Mouse (Mus musculus) stomach, embryonic 15.5 days (tissue): ENCODE measurements around the gene Ick. TPM values are rescaled to one million over a fixed set of nuclear protein-coding genes. Genes with fewer than 3 reads are reported as not detected.
A peak's percentile ranks its signal among the peaks of the same experiment; 100 is the strongest.
"Not testable (repeated sequence)": the region's sequence is repeated elsewhere in the genome, so short reads cannot be mapped to it uniquely, and the experiment has no call there.

ENCODE experiments used
- ATAC-seq: fragments of 200-750 bp; cut with Nextera tagmentation; 2 replicates; pipeline ENCODE4 v1.8.0; 2017; ENCODE audit warnings: low read depth, moderate number of reproducible peaks, moderate TSS enrichment; ENCODE audit not compliant: insufficient read depth, low FRiP score
- H3K27ac ChIP-seq: fragments of 300-500 bp; sonication (generic); 2 replicates; pipeline ENCODE4 v1.5.1; 2015; ENCODE audit warnings: mild to moderate bottlenecking, inconsistent platforms
- H3K27me3 ChIP-seq: fragments of 300-500 bp; sonication (generic); replicated peaks from 2 replicates; pipeline ENCODE4 v1.6.1; 2015; ENCODE audit warnings: inconsistent platforms
- H3K36me3 ChIP-seq: fragments of 300-500 bp; sonication (generic); 2 replicates; pipeline ENCODE4 v1.6.1; 2015; ENCODE audit warnings: inconsistent platforms
- H3K4me1 ChIP-seq: fragments of 300-500 bp; sonication (generic); 2 replicates; pipeline ENCODE4 v1.6.1; 2015; ENCODE audit warnings: inconsistent platforms
- H3K4me2 ChIP-seq: fragments of 300-500 bp; sonication (generic); 2 replicates; pipeline ENCODE4 v1.6.1; 2015; ENCODE audit warnings: mild to moderate bottlenecking, inconsistent platforms
- H3K4me3 ChIP-seq: fragments of 300-500 bp; sonication (generic); replicated peaks from 2 replicates; pipeline ENCODE4 v1.5.1; 2015; ENCODE audit warnings: inconsistent platforms
- H3K9ac ChIP-seq: fragments of 300-500 bp; sonication (generic); 2 replicates; pipeline ENCODE4 v1.6.1; 2015; ENCODE audit warnings: inconsistent platforms
- H3K9me3 ChIP-seq: fragments of 300-500 bp; sonication (generic); 2 replicates; pipeline ENCODE4 v1.6.1; 2016; ENCODE audit warnings: inconsistent platforms
- WGBS: fragments of 180-500 bp; shearing (Covaris S2); methylation state at CpG from one replicate; pipeline ENCODE4 v1.1.7; 2015; 5-methylcytosine and 5-hydroxymethylcytosine counted together
- polyA plus RNA-seq: library from polyadenylated mRNA; unstranded; fragments of >200 nt; fragmentation: Nextera tagmentation; extraction: Ambion mirVana; gene quantifications from 2 replicates; pipeline ENCODE4 v1.2.1, GENCODE M21; 2015

Ick gene
- polyA plus RNA-seq, 1 experiment from 2014 or later, result 20.8 TPM

DNA sequence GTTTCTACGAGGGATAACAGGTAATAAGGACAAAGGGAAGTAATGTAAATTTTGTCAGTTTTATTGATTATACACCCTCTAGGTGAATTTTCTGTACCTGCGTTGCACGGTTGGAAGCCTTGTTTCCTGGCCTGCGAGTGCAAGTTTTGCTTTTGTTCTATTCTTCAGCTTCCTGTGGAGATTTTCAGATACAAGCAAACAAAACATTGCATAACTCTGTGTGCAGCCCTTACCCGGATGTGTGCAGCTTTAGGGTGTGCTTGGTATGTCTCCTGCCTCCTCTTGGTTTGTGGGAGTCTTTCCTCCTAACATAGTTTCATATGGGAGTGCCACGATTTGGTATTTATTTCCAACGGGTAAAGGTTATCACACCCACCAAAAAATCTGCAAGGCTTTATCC lies 67.8 kb downstream of the Ick start:
- Histone ChIP-seq H3K27me3 (no peaks in the 10 kb centered on the region), H3K4me2 (peak overlapping the region; percentile 56), H3K4me3 (peak overlapping the region; percentile 59), H3K36me3 (no peaks in the 10 kb centered on the region), H3K4me1 (0 out of 2 replicates have a peak, but pooled peaks cover 8% of the 10 kb centered on the region), H3K27ac (peak overlapping the region; percentile 97), H3K9ac (no peak overlapping the region), H3K9me3 (no peaks in the 10 kb centered on the region)
- no peak for ATAC-seq
- 14% methylated on average over 7 of the region's 7 CpGs for WGBS

DNA sequence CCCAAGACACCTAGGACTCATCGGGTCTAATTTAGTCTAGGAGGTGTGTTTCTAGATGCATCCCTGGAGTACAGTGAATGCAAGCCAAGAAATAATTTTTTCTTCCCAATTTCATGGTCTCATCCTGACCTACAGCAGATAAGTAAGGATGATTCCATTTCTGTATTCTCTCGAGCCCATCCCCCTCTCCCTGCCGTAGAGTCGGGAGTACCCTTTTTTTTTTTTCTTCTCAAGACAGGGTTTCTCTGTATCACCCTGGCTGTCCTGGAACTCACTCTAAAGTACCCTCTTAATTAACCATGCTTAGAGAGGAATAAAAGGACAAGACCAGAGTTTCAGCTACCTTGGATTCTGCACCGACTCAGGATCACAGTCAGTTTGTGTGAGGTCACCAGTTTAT lies 69.2 kb downstream of the Ick start:
- ATAC-seq, result no peak
- no peak overlapping the region for H3K4me2 ChIP-seq
- H3K4me1 ChIP-seq, result 0 out of 2 replicates have a peak, but pooled peaks cover 8% of the 10 kb centered on the region
- H3K9me3 ChIP-seq, result no peaks in the 10 kb centered on the region
- H3K27ac ChIP-seq, result peak overlapping the region; percentile 54; the same call in 1 of the 2 replicates
- H3K36me3 ChIP-seq, result no peaks in the 10 kb centered on the region
- H3K27me3 ChIP-seq, result no peaks in the 10 kb centered on the region
- no peak overlapping the region for H3K4me3 ChIP-seq
- H3K9ac ChIP-seq, result no peak overlapping the region
- WGBS, result 79% methylated on average over 5 of the region's 5 CpGs

DNA sequence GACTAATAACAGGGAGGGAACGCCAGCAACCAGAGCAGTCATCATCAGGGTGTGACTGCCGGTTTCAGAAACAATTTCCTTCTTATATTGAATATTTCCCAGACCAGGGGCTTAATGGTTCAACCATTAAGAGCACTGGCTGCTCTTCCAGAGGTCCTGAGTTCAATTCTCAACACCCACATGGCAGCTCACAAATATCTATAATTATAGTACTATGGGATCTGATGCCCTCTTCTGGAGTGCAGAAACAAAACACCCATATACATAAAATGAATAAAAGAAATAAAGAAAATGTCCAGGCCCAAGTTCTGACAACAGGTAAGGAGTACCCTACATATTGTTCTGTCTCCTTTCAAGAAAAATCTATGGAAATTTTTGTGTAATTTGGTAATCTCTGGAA lies 70.1 kb downstream of the Ick start:
- no peak overlapping the region for H3K27ac ChIP-seq

DNA sequence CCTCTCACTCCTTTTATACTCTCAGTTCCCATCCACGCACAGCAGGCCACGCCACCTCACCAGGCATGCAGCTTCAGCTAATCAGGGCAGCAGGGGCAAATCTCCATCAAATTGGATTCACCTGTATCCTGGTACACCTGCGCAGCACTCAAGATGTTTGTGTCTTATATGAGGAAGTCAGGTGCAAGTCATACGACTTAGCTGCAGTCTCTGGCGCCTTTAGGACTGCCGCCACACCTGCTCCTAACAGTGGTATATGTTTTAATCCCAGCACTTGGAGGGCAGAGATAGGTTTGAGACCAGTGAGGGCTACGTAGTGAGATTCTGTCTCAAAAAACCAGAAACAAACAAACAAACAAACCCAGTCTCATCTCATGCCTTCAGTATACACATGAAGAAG lies 73.5 kb downstream of the Ick start, which contains the start of gene Gsta4:
Gene Gsta4, plus strand, starts transcription at position 301 of the 400 bp plus-strand sequence.
- not testable (repeated sequence) for H3K36me3 ChIP-seq, H3K27me3 ChIP-seq, H3K9ac ChIP-seq, H3K4me1 ChIP-seq, H3K9me3 ChIP-seq, ATAC-seq, H3K27ac ChIP-seq, H3K4me2 ChIP-seq, H3K4me3 ChIP-seq
- 94% methylated on average over 4 of the region's 7 CpGs for WGBS

More for the DNA sequence above, 70.1 kb downstream of the Ick start:
- Histone ChIP-seq H3K9me3 (no peaks in the 10 kb centered on the region), H3K36me3 (no peaks in the 10 kb centered on the region), H3K27me3 (no peaks in the 10 kb centered on the region), H3K4me1 (0 out of 2 replicates have a peak, but pooled peaks cover 8% of the 10 kb centered on the region), H3K9ac (no peak overlapping the region), H3K4me3 (no peak overlapping the region), H3K4me2 (no peak overlapping the region)
- no peak for ATAC-seq
- 68% methylated on average over 2 of the region's 2 CpGs for WGBS

DNA sequence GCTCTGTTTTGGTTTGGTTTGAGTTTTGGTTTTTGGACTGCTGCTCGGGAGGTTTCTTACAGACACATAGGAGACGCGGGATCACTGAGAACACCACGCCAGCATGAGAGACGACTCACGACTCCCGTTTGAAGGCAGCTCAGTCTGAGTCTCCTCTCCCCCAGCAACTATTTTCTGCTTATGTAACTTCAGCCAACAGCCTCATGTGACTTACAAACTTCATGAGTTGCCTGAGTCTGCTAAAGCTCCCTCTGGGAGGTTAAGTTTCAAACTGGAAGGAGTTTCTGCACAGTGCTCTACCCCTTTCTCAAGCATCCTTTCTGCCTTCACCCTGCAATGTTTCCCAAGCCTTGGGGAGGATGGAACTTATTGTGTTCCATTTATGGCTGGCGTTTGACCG lies 76.7 kb downstream of the Ick start:
- Histone ChIP-seq H3K9me3 (no peaks in the 10 kb centered on the region), H3K4me3 (no peak overlapping the region), H3K27ac (no peak overlapping the region), H3K4me2 (no peak overlapping the region), H3K9ac (no peak overlapping the region), H3K4me1 (peaks cover 5% of the 10 kb centered on the region), H3K36me3 (no peaks in the 10 kb centered on the region), H3K27me3 (no peaks in the 10 kb centered on the region)
- ATAC-seq, result no peak
- WGBS, result 81% methylated on average over 9 of the region's 9 CpGs

DNA sequence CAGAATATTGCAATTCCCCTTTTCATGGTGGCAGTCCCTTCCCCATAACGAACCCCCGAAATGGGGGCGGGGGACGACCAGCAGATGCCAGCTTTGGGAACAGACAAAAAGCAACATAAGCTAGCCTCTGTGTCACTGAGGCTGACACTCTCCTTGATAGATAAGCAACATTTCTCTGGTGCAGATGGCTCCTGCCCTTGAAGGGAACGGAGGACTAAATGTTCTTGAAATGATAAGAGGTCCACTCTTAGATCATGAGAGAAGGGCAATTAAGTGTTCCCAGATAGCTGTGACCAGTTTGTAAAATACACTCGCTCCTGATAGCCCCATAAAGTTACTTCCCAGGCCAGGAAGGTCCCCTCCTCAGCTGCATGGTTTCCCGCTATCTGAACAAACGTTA lies 79.9 kb downstream of the Ick start:
- WGBS, result 77% methylated on average over 8 of the region's 8 CpGs
- H3K27ac ChIP-seq, result no peak overlapping the region
- no peaks in the 10 kb centered on the region for H3K27me3 ChIP-seq
- H3K4me3 ChIP-seq, result no peak overlapping the region
- no peaks in the 10 kb centered on the region for H3K9me3 ChIP-seq
- peaks cover 15% of the 10 kb centered on the region for H3K4me1 ChIP-seq
- no peak overlapping the region for H3K4me2 ChIP-seq
- H3K36me3 ChIP-seq, result no peaks in the 10 kb centered on the region
- no peak for ATAC-seq
- H3K9ac ChIP-seq, result no peak overlapping the region

DNA sequence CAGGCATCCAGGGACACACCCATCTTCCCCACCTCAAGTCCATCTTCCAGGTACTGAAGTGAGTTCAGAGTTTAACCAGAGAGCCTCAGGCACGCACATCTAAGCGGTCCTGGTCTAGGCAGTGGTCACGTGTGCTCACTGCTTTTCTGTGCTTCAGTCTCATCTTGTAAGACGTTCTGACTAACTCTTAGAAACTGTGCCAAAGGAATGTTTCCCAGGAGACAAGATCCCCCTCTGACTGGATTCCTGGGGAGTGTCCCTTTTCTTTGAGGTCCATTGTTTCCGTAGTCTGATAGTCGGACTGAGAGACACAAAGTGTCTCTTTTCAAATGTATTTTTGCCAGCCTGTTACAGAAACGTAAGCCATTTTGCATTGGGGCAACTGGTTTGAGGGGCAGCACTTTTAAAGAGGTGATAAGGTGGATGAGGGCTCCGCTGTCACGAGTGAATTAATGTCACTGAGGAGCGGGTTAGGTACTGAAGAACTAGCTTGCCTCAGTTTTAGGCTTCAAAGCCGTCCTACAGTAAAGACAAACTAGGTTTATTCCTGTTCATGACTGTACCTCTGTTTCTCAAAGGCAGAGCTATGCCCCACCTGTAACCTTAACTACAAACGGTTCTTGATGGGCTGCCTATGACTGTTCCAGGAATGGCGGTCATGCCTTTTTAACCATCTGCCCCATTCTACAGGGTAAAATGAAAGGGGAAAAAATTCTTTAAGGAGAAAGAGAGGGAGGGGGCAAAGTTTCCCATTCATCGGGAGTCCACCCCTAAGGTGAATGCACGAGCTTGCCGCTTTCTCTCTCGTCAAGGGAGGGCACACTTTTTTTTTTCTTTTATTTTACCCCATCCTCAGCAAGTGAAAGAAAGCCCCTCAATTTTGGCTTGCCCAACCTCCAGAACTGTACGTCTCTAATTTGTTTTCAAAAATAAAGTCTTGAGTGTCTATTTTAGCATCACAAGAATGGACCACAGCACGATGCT lies 82.0 kb downstream of the Ick start:
- WGBS, result 5% methylated on average over 19 of the region's 19 CpGs
- Histone ChIP-seq H3K9me3 (no peaks in the 10 kb centered on the region), H3K4me1 (peaks cover 15% of the 10 kb centered on the region), H3K27me3 (no peaks in the 10 kb centered on the region), H3K4me3 (peak overlapping the region; percentile 50), H3K27ac (peak overlapping the region; percentile 45; the same call in 1 of the 2 replicates), H3K4me2 (peak overlapping the region; percentile 67), H3K9ac (no peak overlapping the region), H3K36me3 (no peaks in the 10 kb centered on the region)
- ATAC-seq, result no peak

DNA sequence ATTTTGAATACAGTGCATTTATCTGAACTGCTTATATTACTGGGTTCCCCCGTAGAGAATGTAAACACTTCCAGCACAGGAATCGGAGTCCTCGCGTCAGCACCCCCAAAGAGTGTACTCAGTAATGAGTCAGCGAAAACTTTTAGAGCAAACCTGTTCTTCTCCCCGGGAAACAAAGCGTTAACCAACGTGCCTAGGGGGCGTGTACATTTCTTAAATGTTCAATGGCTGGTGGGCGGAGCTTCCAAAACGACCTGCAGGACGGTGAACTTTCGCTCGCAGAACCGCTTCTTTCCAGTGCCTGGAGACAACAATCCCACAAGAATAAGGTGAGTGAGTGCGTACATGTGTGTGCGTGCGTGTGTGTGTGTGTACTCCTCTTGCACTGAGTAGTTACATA lies 82.7 kb downstream of the Ick start:
- peak; percentile 64 for ATAC-seq
- Histone ChIP-seq H3K27me3 (no peaks in the 10 kb centered on the region), H3K4me2 (peak overlapping the region; percentile 67), H3K27ac (peak overlapping the region; percentile 42), H3K9ac (peak overlapping the region; percentile 16; the same call in 1 of the 2 replicates), H3K9me3 (no peaks in the 10 kb centered on the region), H3K36me3 (no peaks in the 10 kb centered on the region), H3K4me1 (peaks cover 15% of the 10 kb centered on the region), H3K4me3 (peak overlapping the region; percentile 50)
- under 1% methylated on average over 18 of the region's 18 CpGs for WGBS

DNA sequence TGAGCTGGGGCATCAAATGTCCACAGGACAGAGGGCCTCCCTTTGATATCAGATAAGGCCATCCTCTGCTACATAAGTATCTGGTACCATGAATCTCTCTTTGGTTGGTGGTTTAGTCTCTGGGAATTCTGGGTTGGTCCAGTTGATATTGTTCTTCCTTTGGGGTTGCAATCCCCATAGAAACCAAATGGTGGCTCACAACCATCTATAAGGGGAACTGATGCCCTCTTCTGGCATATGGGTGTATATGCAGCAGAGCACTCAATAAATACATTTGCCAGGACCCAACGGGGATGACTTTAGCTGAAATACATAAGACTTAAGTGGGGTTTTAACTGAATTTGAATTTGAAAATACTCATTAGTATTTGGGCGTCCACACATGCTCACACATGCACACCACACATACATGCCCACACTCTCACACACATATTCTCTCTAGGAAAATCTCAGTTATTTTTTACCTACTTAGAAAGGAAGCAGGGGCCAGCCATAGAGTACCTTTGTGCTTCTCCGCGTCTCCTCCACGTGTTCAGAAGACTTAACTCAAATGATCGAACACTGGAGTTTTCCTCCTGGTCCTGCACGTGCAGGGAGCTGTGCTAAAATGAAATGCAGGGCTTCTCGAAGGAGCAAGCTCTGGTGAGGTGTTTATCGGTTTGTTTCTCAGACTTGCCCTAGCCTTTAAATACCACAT lies 85.1 kb downstream of the Ick start:
- Histone ChIP-seq H3K27ac (no peak overlapping the region), H3K4me1 (peaks cover 15% of the 10 kb centered on the region), H3K27me3 (no peaks in the 10 kb centered on the region), H3K4me2 (peak overlapping the region; percentile 39), H3K9me3 (no peaks in the 10 kb centered on the region), H3K36me3 (no peaks in the 10 kb centered on the region), H3K9ac (no peak overlapping the region), H3K4me3 (peak overlapping the region; percentile 50)
- ATAC-seq, result no peak
- WGBS, result 37% methylated on average over 9 of the region's 9 CpGs

DNA sequence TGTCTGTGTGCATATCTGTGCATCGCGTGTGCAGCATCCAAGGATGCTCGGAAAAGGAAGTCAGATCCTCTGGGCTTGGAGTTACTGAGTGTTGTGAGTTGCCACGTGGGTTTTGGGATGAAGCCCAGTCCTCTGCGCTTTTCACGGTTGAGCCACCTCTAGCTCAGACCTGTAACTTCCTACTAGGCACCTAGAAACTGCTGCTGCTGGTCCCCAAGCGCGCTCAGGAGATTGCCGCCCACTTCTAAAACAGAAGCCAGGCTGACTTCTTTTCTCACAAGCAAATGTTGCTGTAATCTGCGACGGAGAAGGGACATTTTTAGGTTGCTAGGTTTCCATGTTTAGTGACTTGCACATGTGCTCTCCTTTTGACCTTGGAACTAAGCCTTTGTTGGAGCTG lies 86.0 kb downstream of the Ick start:
- H3K9me3 ChIP-seq, result no peaks in the 10 kb centered on the region
- no peaks in the 10 kb centered on the region for H3K36me3 ChIP-seq
- no peaks in the 10 kb centered on the region for H3K27me3 ChIP-seq
- no peak overlapping the region for H3K9ac ChIP-seq
- H3K4me2 ChIP-seq, result peak overlapping the region; percentile 39; the same call in 1 of the 2 replicates
- peak overlapping the region; percentile 24; the same call in 1 of the 2 replicates for H3K4me3 ChIP-seq
- H3K4me1 ChIP-seq, result peaks cover 15% of the 10 kb centered on the region
- ATAC-seq, result no peak
- H3K27ac ChIP-seq, result peak overlapping the region; percentile 31; the same call in 1 of the 2 replicates
- 79% methylated on average over 11 of the region's 11 CpGs for WGBS

DNA sequence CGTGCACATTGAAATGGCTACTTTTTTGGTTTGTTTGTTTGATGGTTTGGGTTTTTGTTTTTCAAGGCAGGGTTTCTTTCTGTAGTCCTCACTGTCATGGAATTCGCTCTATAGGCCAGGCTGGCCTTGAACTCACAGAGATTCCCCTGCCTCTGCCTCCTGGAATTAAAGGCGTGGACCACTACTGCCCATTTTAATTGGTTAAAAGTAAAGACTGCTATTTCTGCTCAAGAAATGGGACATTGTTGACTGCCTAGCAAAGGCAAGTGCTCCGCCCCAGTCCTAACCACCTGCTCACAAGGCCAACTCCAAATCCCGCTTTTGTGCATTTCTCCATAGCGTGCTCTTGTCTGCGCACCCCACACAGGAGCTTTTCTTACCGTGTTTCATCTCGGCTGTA lies 88.8 kb downstream of the Ick start:
- ATAC-seq, result no peak
- H3K4me3 ChIP-seq, result no peak overlapping the region
- no peaks in the 10 kb centered on the region for H3K9me3 ChIP-seq
- H3K36me3 ChIP-seq, result no peaks in the 10 kb centered on the region
- H3K4me2 ChIP-seq, result no peak overlapping the region
- no peaks in the 10 kb centered on the region for H3K27me3 ChIP-seq
- no peak overlapping the region for H3K27ac ChIP-seq
- H3K4me1 ChIP-seq, result 0 out of 2 replicates have a peak, but pooled peaks cover 3% of the 10 kb centered on the region
- H3K9ac ChIP-seq, result no peak overlapping the region
- WGBS, result 92% methylated on average over 9 of the region's 9 CpGs

DNA sequence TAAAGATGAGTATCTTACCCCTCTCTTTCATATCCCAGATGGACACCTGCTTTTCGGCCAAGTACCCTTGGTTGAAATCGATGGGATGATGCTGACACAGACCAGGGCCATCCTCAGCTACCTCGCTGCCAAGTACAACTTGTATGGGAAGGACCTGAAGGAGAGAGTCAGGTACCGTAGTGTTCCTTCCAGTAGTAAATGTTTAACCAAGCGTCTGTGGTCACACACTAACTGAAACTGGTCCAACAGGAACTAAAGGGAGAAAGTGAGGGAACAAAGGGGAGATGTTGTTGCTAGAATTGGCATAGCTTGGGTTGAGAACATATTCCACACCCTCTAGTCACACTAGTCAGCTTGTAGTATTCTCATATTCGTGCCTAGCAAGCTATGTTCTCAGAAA lies 95.2 kb downstream of the Ick start:
- Histone ChIP-seq H3K4me1 (no peaks in the 10 kb centered on the region), H3K9me3 (no peaks in the 10 kb centered on the region), H3K27ac (peak overlapping the region; percentile 86), H3K4me3 (no peak overlapping the region), H3K9ac (no peak overlapping the region), H3K4me2 (no peak overlapping the region), H3K36me3 (no peaks in the 10 kb centered on the region), H3K27me3 (no peaks in the 10 kb centered on the region)
- peak; percentile 87 for ATAC-seq
- WGBS, result 67% methylated on average over 6 of the region's 6 CpGs
